Mouse (Mus musculus) liver, adult (tissue): ENCODE measurements around the gene Gspt1.

Source experiments
- GATA4 ChIP-seq: IDR thresholded peaks from 2 replicates; pipeline ENCODE4 v1.6.1; 2014; ENCODE audit warnings: mild to moderate bottlenecking, low read length; ENCODE audit not compliant: insufficient replicate concordance

Gene Gspt1

GRCm38 (mm10) chr16:11175100-11175488 lies 79.0 kb downstream of the Gspt1 start:
- TF ChIP-seq GATA4, result no peak

DNA sequence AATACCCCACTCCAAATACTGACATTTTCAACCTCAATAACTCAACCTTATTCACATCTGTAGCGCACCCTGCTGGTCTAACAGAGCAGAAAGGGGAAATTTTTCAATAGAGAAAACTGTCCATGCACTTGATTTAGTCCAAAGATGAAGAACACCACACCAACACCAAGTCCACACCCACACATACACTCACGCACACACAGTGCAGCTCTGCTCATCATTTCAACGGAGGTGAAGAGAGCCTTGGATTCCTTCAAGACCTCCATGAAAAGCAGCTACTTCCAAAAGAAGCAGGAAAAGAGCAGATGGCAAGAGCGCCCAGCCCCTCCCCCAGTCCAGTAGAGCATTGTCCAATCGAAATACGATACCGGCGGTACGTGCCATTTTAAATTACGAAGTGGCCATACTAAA lies 79.4 kb downstream of the Gspt1 start:
- no peak for TF ChIP-seq GATA4

GRCm38 (mm10) chr16:11171679-11172078 lies 82.4 kb downstream of the Gspt1 start:
- TF ChIP-seq GATA4, result no peak
